Mouse (Mus musculus) limb, embryonic 13.5 days (tissue): ENCODE data around the gene Cacna1h. TPM values are rescaled to one million over a fixed set of nuclear protein-coding genes. Genes with fewer than 3 reads are reported as not detected.

Source experiments
- ATAC-seq: fragments of 200-750 bp; cut with Nextera tagmentation; 2 replicates; pipeline ENCODE4 v1.8.0; 2017; ENCODE audit warnings: low read depth, moderate number of reproducible peaks, moderate TSS enrichment; ENCODE audit not compliant: low FRiP score
- H3K27ac ChIP-seq: fragments of 300-500 bp; sonication (generic); 2 replicates; pipeline ENCODE4 v1.5.1; 2015; ENCODE audit warnings: inconsistent platforms, mild to moderate bottlenecking, moderate library complexity
- H3K27me3 ChIP-seq: fragments of 300-500 bp; sonication (generic); 2 replicates; pipeline ENCODE4 v1.6.1; 2015; ENCODE audit warnings: mild to moderate bottlenecking, inconsistent platforms
- H3K36me3 ChIP-seq: fragments of 300-500 bp; sonication (generic); 2 replicates; pipeline ENCODE4 v1.6.1; 2015; ENCODE audit warnings: inconsistent platforms, mild to moderate bottlenecking, moderate library complexity
- H3K4me1 ChIP-seq: fragments of 300-500 bp; sonication (generic); 2 replicates; pipeline ENCODE4 v1.6.1; 2015; ENCODE audit warnings: inconsistent platforms
- H3K4me2 ChIP-seq: fragments of 300-500 bp; sonication (generic); replicated peaks from 2 replicates; pipeline ENCODE4 v1.6.1; 2015; ENCODE audit warnings: inconsistent platforms, mild to moderate bottlenecking, moderate library complexity
- H3K4me3 ChIP-seq: fragments of 300-500 bp; sonication (generic); 2 replicates; pipeline ENCODE4 v1.5.1; 2015; ENCODE audit warnings: moderate library complexity, mild to moderate bottlenecking, inconsistent platforms
- H3K9ac ChIP-seq: fragments of 300-500 bp; sonication (generic); 2 replicates; pipeline ENCODE4 v1.6.1; 2015; ENCODE audit warnings: mild to moderate bottlenecking, inconsistent platforms
- H3K9me3 ChIP-seq: fragments of 300-500 bp; sonication (generic); 2 replicates; pipeline ENCODE4 v1.6.1; 2016; ENCODE audit warnings: inconsistent platforms
- WGBS: fragments of 180-500 bp; shearing (Covaris S2); methylation state at CpG from one replicate; pipeline ENCODE4 v1.1.7; 2015; 5-methylcytosine and 5-hydroxymethylcytosine counted together
- polyA plus RNA-seq: library from polyadenylated mRNA; unstranded; fragments of >200 nt; fragmentation: Nextera tagmentation; extraction: Ambion mirVana; gene quantifications from 2 replicates; pipeline ENCODE4 v1.2.1, GENCODE M21; 2015

Gene Cacna1h
- polyA plus RNA-seq, 1 experiment from 2014 or later, result 7.5 TPM

GRCm38 (mm10) chr17:25404190-25404589 is 29.4 kb downstream of the Cacna1h start:
- peaks cover 56% of the 10 kb centered on the region for H3K4me1 ChIP-seq
- 46% methylated on average over 3 of the region's 3 CpGs for WGBS

GRCm38 (mm10) chr17:25402224-25402623 is 31.4 kb downstream of the Cacna1h start:
- H3K27me3 ChIP-seq, result 0 out of 2 replicates have a peak, but pooled peaks cover 3% of the 10 kb centered on the region
- H3K9ac ChIP-seq, result no peak overlapping the region
- 83% methylated on average over 13 of the region's 13 CpGs for WGBS
- peaks cover 16% of the 10 kb centered on the region for H3K36me3 ChIP-seq
- no peak for ATAC-seq
- H3K9me3 ChIP-seq, result no peaks in the 10 kb centered on the region
- H3K4me2 ChIP-seq, result no peak overlapping the region
- peaks cover 51% of the 10 kb centered on the region for H3K4me1 ChIP-seq
- no peak overlapping the region for H3K27ac ChIP-seq
- no peak overlapping the region for H3K4me3 ChIP-seq

More at GRCm38 (mm10) chr17:25404190-25404589, 29.4 kb downstream of the Cacna1h start:
- H3K36me3 ChIP-seq, result peaks cover 13% of the 10 kb centered on the region; the same call in 1 of the 2 replicates
- no peak overlapping the region for H3K27ac ChIP-seq
- no peak for ATAC-seq
- H3K9ac ChIP-seq, result no peak overlapping the region
- H3K4me3 ChIP-seq, result no peak overlapping the region
- no peak overlapping the region for H3K4me2 ChIP-seq
- H3K27me3 ChIP-seq, result 0 out of 2 replicates have a peak, but pooled peaks cover 3% of the 10 kb centered on the region
- H3K9me3 ChIP-seq, result no peaks in the 10 kb centered on the region

GRCm38 (mm10) chr17:25401491-25401890 is 32.1 kb downstream of the Cacna1h start:
- Histone ChIP-seq H3K4me3 (no peak overlapping the region), H3K9me3 (no peaks in the 10 kb centered on the region), H3K9ac (no peak overlapping the region), H3K4me2 (no peak overlapping the region), H3K27ac (no peak overlapping the region), H3K4me1 (peaks cover 43% of the 10 kb centered on the region), H3K36me3 (peaks cover 23% of the 10 kb centered on the region), H3K27me3 (0 out of 2 replicates have a peak, but pooled peaks cover 3% of the 10 kb centered on the region)
- ATAC-seq, result no peak
- WGBS, result 49% methylated on average over 4 of the region's 4 CpGs

- no peak overlapping the region for H3K4me3 ChIP-seq
- H3K36me3 ChIP-seq, result peaks cover 26% of the 10 kb centered on the region
- peaks cover 33% of the 10 kb centered on the region for H3K4me1 ChIP-seq
- H3K27me3 ChIP-seq, result 0 out of 2 replicates have a peak, but pooled peaks cover 3% of the 10 kb centered on the region
- ATAC-seq, result no peak
- no peak overlapping the region for H3K4me2 ChIP-seq
- no peak overlapping the region for H3K27ac ChIP-seq
- 6% methylated on average over 7 of the region's 7 CpGs for WGBS
- H3K9ac ChIP-seq, result no peak overlapping the region
- no peaks in the 10 kb centered on the region for H3K9me3 ChIP-seq
Observed at GRCm38 (mm10) chr17:25400443-25400842, 33.1 kb downstream of the Cacna1h start.

GRCm38 (mm10) chr17:25398520-25398838 is 35.1 kb downstream of the Cacna1h start:
- Histone ChIP-seq H3K4me1 (peaks cover 22% of the 10 kb centered on the region), H3K27me3 (0 out of 2 replicates have a peak, but pooled peaks cover 3% of the 10 kb centered on the region), H3K36me3 (peaks cover 40% of the 10 kb centered on the region), H3K9me3 (no peaks in the 10 kb centered on the region), H3K9ac (0 out of 2 replicates have a peak overlapping the region, but pooled peaks have one; percentile 13), H3K4me3 (no peak overlapping the region), H3K4me2 (no peak overlapping the region), H3K27ac (no peak overlapping the region)
- no peak for ATAC-seq
- 15% methylated on average over 13 of the region's 13 CpGs for WGBS

- Histone ChIP-seq H3K27ac (no peak overlapping the region), H3K4me3 (no peak overlapping the region), H3K27me3 (0 out of 2 replicates have a peak, but pooled peaks cover 3% of the 10 kb centered on the region), H3K4me2 (no peak overlapping the region), H3K4me1 (peaks cover 22% of the 10 kb centered on the region), H3K9ac (no peak overlapping the region), H3K9me3 (no peaks in the 10 kb centered on the region), H3K36me3 (peaks cover 40% of the 10 kb centered on the region)
- 25% methylated on average over 14 of the region's 14 CpGs for WGBS
- ATAC-seq, result peak; percentile 33; the same call in 1 of the 2 replicates
Observed at GRCm38 (mm10) chr17:25397804-25398519, 35.6 kb downstream of the Cacna1h start.

GRCm38 (mm10) chr17:25394526-25394925 is 39.1 kb downstream of the Cacna1h start:
- H3K4me2 ChIP-seq, result no peak overlapping the region
- H3K36me3 ChIP-seq, result peaks cover 71% of the 10 kb centered on the region
- no peak overlapping the region for H3K9ac ChIP-seq
- no peak overlapping the region for H3K27ac ChIP-seq
- no peaks in the 10 kb centered on the region for H3K9me3 ChIP-seq
- H3K4me3 ChIP-seq, result no peak overlapping the region
- ATAC-seq, result no peak
- 88% methylated on average over 4 of the region's 4 CpGs for WGBS
- peaks cover 16% of the 10 kb centered on the region for H3K4me1 ChIP-seq
- no peaks in the 10 kb centered on the region for H3K27me3 ChIP-seq

GRCm38 (mm10) chr17:25374011-25374410 is 59.6 kb downstream of the Cacna1h start:
- no peak overlapping the region for H3K4me3 ChIP-seq
- H3K4me1 ChIP-seq, result no peaks in the 10 kb centered on the region
- H3K9me3 ChIP-seq, result no peaks in the 10 kb centered on the region
- H3K9ac ChIP-seq, result no peak overlapping the region
- peaks cover 43% of the 10 kb centered on the region for H3K36me3 ChIP-seq
- no peaks in the 10 kb centered on the region for H3K27me3 ChIP-seq
- H3K27ac ChIP-seq, result no peak overlapping the region
- WGBS, result 57% methylated on average over 9 of the region's 9 CpGs
- ATAC-seq, result no peak; the same call in 1 of the 2 replicates
- no peak overlapping the region for H3K4me2 ChIP-seq

- H3K27me3 ChIP-seq, result no peaks in the 10 kb centered on the region
- peaks cover 32% of the 10 kb centered on the region for H3K36me3 ChIP-seq
- no peak overlapping the region for H3K4me3 ChIP-seq
- H3K9me3 ChIP-seq, result no peaks in the 10 kb centered on the region
- H3K27ac ChIP-seq, result no peak overlapping the region
- WGBS, result 79% methylated on average over 8 of the region's 8 CpGs
- no peak overlapping the region for H3K9ac ChIP-seq
- no peaks in the 10 kb centered on the region for H3K4me1 ChIP-seq
- no peak overlapping the region for H3K4me2 ChIP-seq
- no peak for ATAC-seq
Observed at GRCm38 (mm10) chr17:25372491-25372890, 61.1 kb downstream of the Cacna1h start.

- no peak within 1 kb of the TSS for H3K4me3 ChIP-seq
- no peak for ATAC-seq
- no peaks in the 10 kb centered on the region for H3K27me3 ChIP-seq
- no peak within 1 kb of the TSS for H3K4me2 ChIP-seq
- no peaks in the 10 kb centered on the region for H3K9me3 ChIP-seq
- H3K27ac ChIP-seq, result no peak within 1 kb of the TSS
- no peaks in the 10 kb centered on the region for H3K4me1 ChIP-seq
- no peak within 1 kb of the TSS for H3K9ac ChIP-seq
- WGBS, result 87% methylated on average over 3 of the region's 3 CpGs
- H3K36me3 ChIP-seq, result no peaks in the 10 kb centered on the region
Observed at GRCm38 (mm10) chr17:25368973-25369372, 64.6 kb downstream of the Cacna1h start, which contains the start of gene Tpsg1. TSS of gene Tpsg1 (plus strand) at chr17:25369273.

- H3K4me2 ChIP-seq, result no peak within 1 kb of the TSS
- 63% methylated on average over 2 of the region's 2 CpGs for WGBS
- no peak within 1 kb of the TSS for H3K27ac ChIP-seq
- no peaks in the 10 kb centered on the region for H3K36me3 ChIP-seq
- no peaks in the 10 kb centered on the region for H3K4me1 ChIP-seq
- ATAC-seq, result no peak
- no peak within 1 kb of the TSS for H3K9ac ChIP-seq
- H3K4me3 ChIP-seq, result no peak within 1 kb of the TSS
- no peaks in the 10 kb centered on the region for H3K9me3 ChIP-seq
- no peaks in the 10 kb centered on the region for H3K27me3 ChIP-seq
Observed at GRCm38 (mm10) chr17:25366005-25366404, 67.6 kb downstream of the Cacna1h start, which contains the start of gene Tpsb2. TSS of gene Tpsb2 (plus strand) at chr17:25366305.

GRCm38 (mm10) chr17:25363726-25364125 is 69.9 kb downstream of the Cacna1h start:
- Histone ChIP-seq H3K4me3 (no peak overlapping the region), H3K9me3 (no peaks in the 10 kb centered on the region), H3K36me3 (no peaks in the 10 kb centered on the region), H3K4me2 (no peak overlapping the region), H3K27ac (no peak overlapping the region), H3K4me1 (no peaks in the 10 kb centered on the region), H3K9ac (no peak overlapping the region), H3K27me3 (no peaks in the 10 kb centered on the region)
- 12% methylated on average over 1 of the region's 1 CpGs for WGBS
- ATAC-seq, result no peak
